Mouse (Mus musculus) neural tube, embryonic 13.5 days (tissue): ENCODE results near the gene Lrp5. TPM values are rescaled to one million over a fixed set of nuclear protein-coding genes. Genes with fewer than 3 reads are reported as not detected.
A peak's percentile ranks its signal among the peaks of the same experiment; 100 is the strongest.

Experiments used
- ATAC-seq: fragments of 200-750 bp; cut with Nextera tagmentation; 2 replicates; pipeline ENCODE4 v1.8.0; 2017; ENCODE audit warnings: low read depth, mild to moderate bottlenecking, moderate TSS enrichment, moderate library complexity
- H3K27ac ChIP-seq: fragments of 300-500 bp; sonication (generic); replicated peaks from 2 replicates; pipeline ENCODE4 v1.5.1; 2015; ENCODE audit warnings: moderate library complexity, mild to moderate bottlenecking, inconsistent platforms
- H3K27me3 ChIP-seq: fragments of 300-500 bp; sonication (generic); 2 replicates; pipeline ENCODE4 v1.6.1; 2015; ENCODE audit warnings: mild to moderate bottlenecking, inconsistent platforms
- H3K36me3 ChIP-seq: fragments of 300-500 bp; sonication (generic); 2 replicates; pipeline ENCODE4 v1.6.1; 2015; ENCODE audit warnings: mild to moderate bottlenecking, inconsistent platforms
- H3K4me1 ChIP-seq: fragments of 300-500 bp; sonication (generic); replicated peaks from 2 replicates; pipeline ENCODE4 v1.6.1; 2015; ENCODE audit warnings: inconsistent platforms
- H3K4me2 ChIP-seq: fragments of 300-500 bp; sonication (generic); 2 replicates; pipeline ENCODE4 v1.6.1; 2015; ENCODE audit warnings: inconsistent platforms, mild to moderate bottlenecking, moderate library complexity
- H3K4me3 ChIP-seq: fragments of 300-500 bp; sonication (generic); 2 replicates; pipeline ENCODE4 v1.5.1; 2015; ENCODE audit warnings: mild to moderate bottlenecking, inconsistent platforms
- H3K9ac ChIP-seq: fragments of 300-500 bp; sonication (generic); 2 replicates; pipeline ENCODE4 v1.6.1; 2015; ENCODE audit warnings: moderate library complexity, mild to moderate bottlenecking, inconsistent platforms
- H3K9me3 ChIP-seq: fragments of 300-500 bp; sonication (generic); 2 replicates; pipeline ENCODE4 v1.6.1; 2016; ENCODE audit warnings: inconsistent platforms
- WGBS: fragments of 180-500 bp; shearing (Covaris S2); methylation state at CpG from one replicate; pipeline ENCODE4 v1.1.7; 2015; 5-methylcytosine and 5-hydroxymethylcytosine counted together
- polyA plus RNA-seq: library from polyadenylated mRNA; unstranded; fragments of >200 nt; fragmentation: Nextera tagmentation; extraction: Ambion mirVana; gene quantifications from 2 replicates; pipeline ENCODE4 v1.2.1, GENCODE M21; 2015

The Lrp5 gene
- polyA plus RNA-seq, 1 experiment from 2014 or later, result 1.6 TPM

DNA sequence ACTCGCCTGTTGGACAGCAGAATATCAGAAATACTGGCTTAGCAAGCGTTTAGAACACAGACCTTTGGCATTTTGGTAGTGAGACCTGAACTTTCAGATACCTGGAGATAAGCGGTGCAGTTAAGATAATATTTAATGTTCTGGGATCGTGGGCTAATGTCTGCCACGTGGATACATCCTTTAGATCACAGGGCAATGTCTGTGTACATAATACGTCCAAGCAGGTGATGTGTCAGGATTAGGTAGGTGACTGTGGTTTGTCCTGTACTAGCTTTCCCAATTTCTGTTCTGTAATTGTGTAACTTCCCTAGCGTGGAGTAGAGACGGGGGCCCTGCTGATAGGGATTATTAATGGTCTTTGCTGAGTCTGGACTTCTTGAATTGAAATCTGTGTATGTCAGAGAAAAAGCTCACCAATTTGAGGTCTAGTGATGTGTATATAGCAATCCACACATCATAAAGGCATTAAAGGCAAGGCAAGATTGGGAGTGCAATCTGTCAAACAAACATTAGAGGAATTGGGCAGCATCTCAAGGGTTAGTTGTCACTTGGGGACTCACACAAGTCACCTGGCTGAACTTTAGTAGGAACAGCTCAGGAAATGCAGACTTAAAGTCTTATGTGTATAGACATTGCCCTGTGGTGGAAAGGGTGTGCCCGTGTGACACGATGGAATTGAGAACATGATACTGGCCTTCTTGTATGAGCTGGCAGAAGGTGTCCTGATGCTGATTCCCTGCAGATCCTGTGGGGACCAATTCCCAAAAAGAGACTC is 22.8 kb upstream of the Lrp5 start:
- 47% methylated on average over 10 of the region's 10 CpGs for WGBS
- peak overlapping the region; percentile 82 for H3K4me3 ChIP-seq
- peaks cover 7% of the 10 kb centered on the region; the same call in 1 of the 2 replicates for H3K36me3 ChIP-seq
- ATAC-seq, result no peak
- H3K9ac ChIP-seq, result peak overlapping the region; percentile 87
- H3K27ac ChIP-seq, result 0 out of 2 replicates have a peak overlapping the region, but pooled peaks have one; percentile 95
- H3K4me1 ChIP-seq, result peaks cover 26% of the 10 kb centered on the region
- no peaks in the 10 kb centered on the region for H3K27me3 ChIP-seq
- no peaks in the 10 kb centered on the region for H3K9me3 ChIP-seq
- peak overlapping the region; percentile 82 for H3K4me2 ChIP-seq

DNA sequence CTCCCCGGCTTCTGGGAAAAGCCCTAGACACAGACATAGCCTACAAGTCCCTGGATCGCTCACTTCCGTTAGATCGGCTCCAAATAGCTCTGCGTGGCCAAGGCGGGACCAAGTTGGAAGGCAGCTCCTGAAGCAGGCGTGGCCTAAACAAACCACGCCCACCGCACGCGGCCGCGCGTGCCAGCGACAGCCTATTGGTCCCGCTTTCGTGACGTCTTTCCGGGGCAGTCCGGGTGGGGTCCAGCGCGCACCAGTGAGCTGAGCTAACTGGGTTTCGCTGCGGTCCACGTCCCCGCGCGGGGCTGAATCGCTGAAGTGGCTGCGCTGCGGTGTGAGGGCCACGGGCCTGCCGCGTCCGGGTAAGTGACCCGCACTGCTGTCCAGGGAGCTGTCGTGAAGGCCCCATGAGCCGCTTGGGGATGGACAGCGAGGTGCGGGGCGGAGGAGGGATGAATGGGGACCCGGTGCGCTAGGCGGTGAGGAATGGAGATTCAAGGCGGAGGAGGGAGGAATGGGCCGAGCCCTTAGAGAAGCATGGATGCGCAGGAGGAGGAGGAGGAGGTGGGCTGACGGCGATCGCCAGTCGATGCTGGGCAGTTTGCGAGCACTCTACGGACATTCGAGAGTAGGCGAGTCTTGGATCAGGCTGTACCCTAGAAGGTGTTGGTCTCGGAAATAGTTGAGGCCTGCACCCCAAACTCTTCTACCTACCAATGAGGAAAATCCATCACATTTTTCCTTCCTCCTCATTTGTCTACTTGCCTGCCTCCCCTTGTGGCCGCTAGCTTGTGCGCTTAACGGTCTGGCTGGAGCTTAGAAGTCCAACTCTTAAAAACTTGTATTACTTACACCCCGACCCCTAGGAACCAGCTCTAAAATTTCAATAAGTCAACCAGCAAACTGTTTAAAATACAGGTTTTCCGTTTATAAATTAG is 22.0 kb upstream of the Lrp5 start, which contains the start of gene 1810055G02Rik:
Gene 1810055G02Rik (plus strand): TSS at position 216 of the 935 bp plus-strand sequence.
- H3K27me3 ChIP-seq, result no peaks in the 10 kb centered on the region
- peak within 1 kb of the TSS; percentile 87 for H3K9ac ChIP-seq
- H3K4me1 ChIP-seq, result peaks cover 26% of the 10 kb centered on the region
- peak within 1 kb of the TSS; percentile 95 for H3K27ac ChIP-seq
- H3K4me2 ChIP-seq, result peak within 1 kb of the TSS; percentile 82
- under 1% methylated on average over 61 of the region's 61 CpGs for WGBS
- 0 out of 2 replicates have a peak, but pooled peaks cover 5% of the 10 kb centered on the region for H3K36me3 ChIP-seq
- peak; percentile 97 for ATAC-seq
- no peaks in the 10 kb centered on the region for H3K9me3 ChIP-seq
- H3K4me3 ChIP-seq, result peak within 1 kb of the TSS; percentile 82

DNA sequence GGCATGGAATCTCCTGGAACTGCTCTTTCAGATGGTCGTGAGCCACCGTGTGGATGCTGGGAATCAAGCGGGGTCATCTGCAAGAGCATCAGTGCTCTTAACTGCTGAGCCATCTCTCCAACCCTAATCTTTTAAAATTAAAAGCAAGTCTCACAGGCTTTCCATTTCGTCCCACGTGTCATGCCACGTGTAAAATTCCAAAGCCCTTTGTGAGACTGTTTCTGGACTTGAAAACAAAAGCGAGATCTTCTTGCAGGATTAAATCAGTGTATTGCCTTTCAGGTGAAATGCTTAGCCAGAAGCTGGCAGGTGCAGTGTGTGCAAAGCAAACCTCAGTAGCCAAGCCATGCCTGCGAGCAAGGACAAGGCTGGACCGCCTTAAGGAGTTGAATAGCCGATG is 21.2 kb upstream of the Lrp5 start:
- H3K27me3 ChIP-seq, result no peaks in the 10 kb centered on the region
- H3K4me3 ChIP-seq, result peak overlapping the region; percentile 82
- H3K36me3 ChIP-seq, result 0 out of 2 replicates have a peak, but pooled peaks cover 5% of the 10 kb centered on the region
- ATAC-seq, result no peak
- H3K9ac ChIP-seq, result peak overlapping the region; percentile 87
- WGBS, result 43% methylated on average over 10 of the region's 10 CpGs
- peak overlapping the region; percentile 82 for H3K4me2 ChIP-seq
- peak overlapping the region; percentile 85 for H3K27ac ChIP-seq
- H3K4me1 ChIP-seq, result peaks cover 26% of the 10 kb centered on the region
- no peaks in the 10 kb centered on the region for H3K9me3 ChIP-seq

DNA sequence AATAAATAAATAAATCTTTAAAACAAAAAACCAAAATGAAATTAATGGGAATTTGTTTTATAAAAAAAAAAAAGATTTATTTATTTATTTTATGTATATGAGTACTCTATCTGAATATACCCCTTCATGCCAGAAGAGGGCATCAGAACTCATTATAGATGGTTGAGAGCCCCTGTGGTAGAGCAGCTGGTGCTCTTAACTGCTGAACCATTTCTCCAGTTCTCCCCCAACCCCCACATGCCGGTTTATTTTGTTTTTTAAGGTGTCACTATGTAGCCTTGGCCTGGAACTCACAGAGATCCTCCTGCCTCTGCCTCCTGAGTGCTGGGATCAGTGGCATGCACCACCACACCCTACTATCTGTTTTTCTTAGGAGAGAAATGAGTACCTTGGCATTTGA is 19.9 kb upstream of the Lrp5 start:
- WGBS, result 35% methylated on average over 1 of the region's 1 CpGs

DNA sequence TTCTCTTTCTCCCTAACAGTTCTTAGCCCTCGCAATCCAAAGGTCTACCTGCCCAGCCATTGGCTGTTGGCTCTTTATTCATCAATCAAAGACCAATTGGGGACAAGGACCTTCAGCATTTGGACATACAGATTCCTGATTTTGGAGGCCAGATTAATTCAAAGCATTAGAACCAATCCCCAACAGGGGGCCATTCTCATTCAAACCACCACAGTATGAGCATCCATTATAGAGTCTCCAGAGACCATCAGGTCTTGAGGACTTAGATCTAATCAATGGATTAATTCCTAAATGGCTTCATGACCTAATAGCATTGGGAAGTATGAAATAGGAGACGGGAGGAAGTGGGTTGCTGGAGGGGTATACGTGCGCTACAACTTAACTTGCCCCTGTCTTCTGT is 16.1 kb upstream of the Lrp5 start:
- H3K36me3 ChIP-seq, result no peaks in the 10 kb centered on the region
- no peaks in the 10 kb centered on the region for H3K27me3 ChIP-seq
- 84% methylated on average over 4 of the region's 4 CpGs for whole genome bisulfite sequencing
- no peak for ATAC-seq
- H3K4me3 ChIP-seq, result no peak overlapping the region
- no peak overlapping the region for H3K9ac ChIP-seq
- no peaks in the 10 kb centered on the region for H3K9me3 ChIP-seq
- no peak overlapping the region for H3K4me2 ChIP-seq
- no peak overlapping the region for H3K27ac ChIP-seq
- peaks cover 3% of the 10 kb centered on the region for H3K4me1 ChIP-seq

More for the DNA sequence above, 19.9 kb upstream of the Lrp5 start:
- H3K9me3 ChIP-seq, result no peaks in the 10 kb centered on the region
- H3K4me3 ChIP-seq, result no peak overlapping the region
- H3K27me3 ChIP-seq, result no peaks in the 10 kb centered on the region
- H3K4me1 ChIP-seq, result peaks cover 26% of the 10 kb centered on the region
- H3K9ac ChIP-seq, result no peak overlapping the region
- no peak overlapping the region for H3K4me2 ChIP-seq
- no peaks in the 10 kb centered on the region for H3K36me3 ChIP-seq
- ATAC-seq, result no peak
- H3K27ac ChIP-seq, result no peak overlapping the region

DNA sequence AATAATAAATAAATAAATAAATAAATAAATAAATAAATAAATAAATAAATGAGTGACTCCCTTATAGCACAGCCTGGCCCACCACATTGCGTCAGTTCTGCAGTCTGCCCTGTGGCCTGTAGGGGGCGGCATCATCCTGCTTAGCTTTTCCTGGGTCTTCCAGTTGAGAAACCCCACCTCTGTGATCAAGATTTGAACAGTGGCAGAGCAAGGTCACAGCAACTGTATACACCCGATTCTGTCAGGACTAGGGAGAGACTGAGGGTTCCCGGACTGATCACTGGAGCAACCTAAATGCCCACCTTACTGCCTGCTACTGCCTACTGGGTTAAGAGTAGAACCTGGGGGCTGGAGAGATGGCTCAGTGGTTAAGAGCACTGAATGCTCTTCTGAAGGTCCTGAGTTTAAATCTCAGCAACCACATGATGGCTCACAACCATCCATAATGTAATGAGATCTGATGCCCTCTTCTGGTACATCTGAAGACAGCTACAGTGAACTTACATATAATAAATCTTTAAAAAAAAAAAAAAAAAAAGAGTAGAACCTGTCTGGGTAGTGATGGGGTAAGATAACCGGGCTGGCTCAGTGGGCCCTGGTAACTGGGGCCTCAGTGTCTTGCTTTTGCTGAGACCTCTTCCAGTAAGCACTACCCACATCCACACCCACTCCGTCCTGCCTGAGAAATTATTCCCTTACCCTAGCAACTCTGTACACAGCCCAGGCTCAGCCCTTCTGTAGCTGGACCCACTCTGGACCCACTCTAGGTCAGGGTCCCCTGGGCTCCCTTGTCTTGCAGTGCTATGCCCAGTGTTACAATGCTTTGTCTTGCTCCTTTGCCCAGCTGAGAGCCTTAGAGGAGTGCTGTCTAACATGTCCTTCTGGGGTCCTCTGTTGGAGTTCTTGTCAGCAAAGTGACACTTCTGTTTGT is 13.4 kb upstream of the Lrp5 start:
- peak; percentile 53; the same call in 1 of the 2 replicates for ATAC-seq
- H3K9ac ChIP-seq, result no peak overlapping the region
- no peaks in the 10 kb centered on the region for H3K36me3 ChIP-seq
- no peaks in the 10 kb centered on the region for H3K27me3 ChIP-seq
- H3K4me2 ChIP-seq, result no peak overlapping the region
- WGBS, result 37% methylated on average over 6 of the region's 6 CpGs
- no peaks in the 10 kb centered on the region for H3K9me3 ChIP-seq
- no peak overlapping the region for H3K4me3 ChIP-seq
- no peaks in the 10 kb centered on the region for H3K4me1 ChIP-seq
- H3K27ac ChIP-seq, result no peak overlapping the region

DNA sequence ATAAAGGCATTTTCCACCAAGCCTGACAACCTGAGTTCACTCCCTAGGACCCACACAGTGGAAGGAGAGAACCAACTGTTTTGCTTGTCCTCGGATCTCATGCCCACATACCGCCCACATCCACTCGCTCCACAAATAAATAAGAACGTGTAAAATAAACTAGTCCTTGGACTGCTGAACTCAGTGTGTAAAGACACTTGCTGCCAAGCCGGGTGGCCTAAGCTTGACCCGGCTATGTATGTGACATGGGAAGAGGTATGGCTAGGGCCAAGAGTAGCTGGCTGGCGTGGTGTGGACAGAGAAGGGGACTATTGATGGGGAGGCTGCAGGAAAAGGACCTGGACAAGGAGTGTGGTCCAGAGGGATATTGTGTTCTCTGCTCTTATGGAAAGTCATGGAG is 11.7 kb upstream of the Lrp5 start:
- no peak overlapping the region for H3K4me3 ChIP-seq
- no peaks in the 10 kb centered on the region for H3K36me3 ChIP-seq
- no peak for ATAC-seq
- no peaks in the 10 kb centered on the region for H3K9me3 ChIP-seq
- no peak overlapping the region for H3K4me2 ChIP-seq
- no peak overlapping the region for H3K27ac ChIP-seq
- H3K9ac ChIP-seq, result no peak overlapping the region
- no peaks in the 10 kb centered on the region for H3K4me1 ChIP-seq
- WGBS, result 86% methylated on average over 7 of the region's 7 CpGs
- no peaks in the 10 kb centered on the region for H3K27me3 ChIP-seq

DNA sequence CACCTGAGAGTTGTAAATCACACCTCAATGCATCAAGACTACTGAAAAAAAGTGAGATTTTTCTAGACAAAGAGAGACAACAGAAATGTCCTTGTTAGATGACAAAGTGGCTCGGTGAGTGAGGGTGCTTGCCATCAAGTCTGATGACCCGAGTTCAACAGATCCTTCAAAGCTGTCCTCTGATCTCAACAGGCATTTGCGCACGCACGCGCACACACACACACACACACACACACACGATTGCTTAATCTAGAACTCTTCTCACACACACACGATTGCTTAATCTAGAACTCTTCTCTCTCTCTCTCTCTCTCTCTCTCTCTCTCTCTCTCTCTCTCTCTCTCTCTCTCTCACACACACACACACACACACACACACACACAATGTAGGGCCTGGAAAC is 9.6 kb upstream of the Lrp5 start:
- Histone ChIP-seq H3K27ac (no peak overlapping the region), H3K27me3 (no peaks in the 10 kb centered on the region), H3K9me3 (no peaks in the 10 kb centered on the region), H3K9ac (no peak overlapping the region), H3K4me2 (no peak overlapping the region), H3K36me3 (no peaks in the 10 kb centered on the region), H3K4me1 (no peaks in the 10 kb centered on the region), H3K4me3 (no peak overlapping the region)
- ATAC-seq, result no peak
- WGBS, result 91% methylated on average over 8 of the region's 8 CpGs

DNA sequence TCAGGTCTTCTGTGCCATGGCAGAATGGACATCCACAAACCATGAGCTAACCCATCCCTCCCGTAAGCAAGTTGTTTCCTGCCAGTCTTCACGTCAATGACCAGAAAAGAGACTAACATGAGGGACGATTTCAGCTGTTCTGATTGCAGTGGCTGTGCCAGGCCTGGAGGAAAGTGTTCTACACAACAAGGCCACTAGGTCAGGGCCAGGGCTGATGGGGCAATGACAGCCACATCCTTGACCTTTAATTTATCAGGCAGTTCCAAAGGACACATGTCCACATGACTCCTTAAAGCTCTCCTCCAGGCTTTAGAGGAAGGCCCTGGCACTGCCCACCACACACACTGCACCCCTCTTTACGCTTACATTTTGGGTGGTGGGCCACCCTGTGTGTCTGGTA is 9.1 kb upstream of the Lrp5 start:
- H3K27ac ChIP-seq, result no peak overlapping the region
- no peak overlapping the region for H3K4me3 ChIP-seq
- H3K36me3 ChIP-seq, result no peaks in the 10 kb centered on the region
- H3K4me2 ChIP-seq, result no peak overlapping the region
- WGBS, result 90% methylated on average over 4 of the region's 4 CpGs
- H3K9me3 ChIP-seq, result no peaks in the 10 kb centered on the region
- no peak for ATAC-seq
- H3K4me1 ChIP-seq, result no peaks in the 10 kb centered on the region
- H3K27me3 ChIP-seq, result no peaks in the 10 kb centered on the region
- H3K9ac ChIP-seq, result no peak overlapping the region

DNA sequence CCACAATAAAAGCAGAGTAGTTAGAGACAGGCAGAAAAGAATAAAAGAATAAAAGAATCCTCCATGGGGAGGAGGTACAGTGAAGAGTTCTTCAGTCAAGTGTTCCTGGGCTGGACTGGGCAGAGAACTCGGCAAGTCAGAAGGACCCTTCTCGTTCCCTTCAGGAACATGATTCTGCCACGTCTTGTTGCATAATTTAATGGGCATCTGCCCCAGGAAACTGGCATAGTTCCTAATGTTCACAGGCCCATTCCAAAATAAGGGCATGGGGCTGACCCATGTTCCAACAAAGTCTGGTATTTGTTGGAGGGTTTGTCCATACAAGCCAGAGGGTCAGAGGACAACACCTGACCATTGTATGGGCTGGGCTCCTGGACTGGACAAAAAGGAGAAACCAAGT is 8.6 kb upstream of the Lrp5 start:
- no peak overlapping the region for H3K27ac ChIP-seq
- H3K4me2 ChIP-seq, result no peak overlapping the region
- H3K36me3 ChIP-seq, result no peaks in the 10 kb centered on the region
- no peak overlapping the region for H3K4me3 ChIP-seq
- H3K9me3 ChIP-seq, result no peaks in the 10 kb centered on the region
- H3K27me3 ChIP-seq, result no peaks in the 10 kb centered on the region
- H3K4me1 ChIP-seq, result no peaks in the 10 kb centered on the region
- ATAC-seq, result no peak
- no peak overlapping the region for H3K9ac ChIP-seq
- 81% methylated on average over 3 of the region's 3 CpGs for WGBS

DNA sequence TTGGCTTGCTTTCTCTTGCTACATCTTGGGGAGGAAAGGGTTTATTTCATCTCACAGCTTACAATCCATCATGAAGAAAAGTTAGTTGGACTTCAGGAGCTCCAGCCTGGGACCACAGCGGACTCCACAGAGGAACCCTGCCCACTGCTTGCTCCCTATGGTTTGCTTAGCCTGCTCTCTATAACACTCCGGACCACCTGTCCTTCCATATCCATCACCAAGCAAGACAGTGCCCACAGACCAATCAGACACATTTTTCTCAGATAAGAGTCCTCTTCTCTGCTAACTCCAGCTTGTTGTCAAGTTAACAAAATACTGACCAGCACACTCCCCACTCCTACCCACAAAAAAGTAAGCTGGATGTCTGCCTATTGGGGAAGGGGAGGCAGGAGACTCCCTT is 8.1 kb upstream of the Lrp5 start:
- Histone ChIP-seq H3K4me1 (no peaks in the 10 kb centered on the region), H3K27ac (no peak overlapping the region), H3K27me3 (no peaks in the 10 kb centered on the region), H3K4me2 (no peak overlapping the region), H3K9ac (no peak overlapping the region), H3K36me3 (no peaks in the 10 kb centered on the region), H3K4me3 (no peak overlapping the region), H3K9me3 (no peaks in the 10 kb centered on the region)
- ATAC-seq, result no peak
- WGBS, result 88% methylated on average over 2 of the region's 2 CpGs
